Mouse (Mus musculus) stomach, embryonic 14.5 days (tissue): ENCODE results near the gene Usp20. TPM values are rescaled to one million over a fixed set of nuclear protein-coding genes. Genes with fewer than 3 reads are reported as not detected.
A peak's percentile ranks its signal among the peaks of the same experiment; 100 is the strongest.

Source experiments
- ATAC-seq: fragments of 200-750 bp; cut with Nextera tagmentation; 2 replicates; pipeline ENCODE4 v1.8.0; 2017; ENCODE audit warnings: low read depth, moderate TSS enrichment; ENCODE audit not compliant: insufficient number of reproducible peaks, insufficient read depth, low FRiP score
- H3K27ac ChIP-seq: fragments of 300-500 bp; sonication (generic); 2 replicates; pipeline ENCODE4 v1.5.1; 2014; ENCODE audit warnings: mild to moderate bottlenecking, low read length, moderate library complexity, mixed read lengths
- H3K27me3 ChIP-seq: fragments of 300-500 bp; sonication (generic); 2 replicates; pipeline ENCODE4 v1.6.1; 2014; ENCODE audit warnings: low read length, control low read depth, mixed read lengths; ENCODE audit not compliant: control insufficient read depth, insufficient read depth
- H3K36me3 ChIP-seq: fragments of 300-500 bp; sonication (generic); 2 replicates; pipeline ENCODE4 v1.6.1; 2014; ENCODE audit warnings: mild to moderate bottlenecking, control low read depth, low read length, moderate library complexity, mixed read lengths; ENCODE audit not compliant: control insufficient read depth, insufficient read depth
- H3K4me1 ChIP-seq: fragments of 300-500 bp; sonication (generic); 2 replicates; pipeline ENCODE4 v1.6.1; 2014; ENCODE audit warnings: low read length, control low read depth, mixed read lengths; ENCODE audit not compliant: control insufficient read depth, insufficient read depth
- H3K4me2 ChIP-seq: fragments of 300-500 bp; sonication (generic); replicated peaks from 2 replicates; pipeline ENCODE4 v1.6.1; 2014; ENCODE audit warnings: low read depth, low read length, control low read depth
- H3K4me3 ChIP-seq: fragments of 300-500 bp; sonication (generic); 2 replicates; pipeline ENCODE4 v1.5.1; 2014; ENCODE audit warnings: low read depth, low read length, control low read depth
- H3K9ac ChIP-seq: fragments of 300-500 bp; sonication (generic); replicated peaks from 2 replicates; pipeline ENCODE4 v1.6.1; 2014; ENCODE audit warnings: low read depth, mild to moderate bottlenecking, control low read depth, low read length, moderate library complexity, mixed read lengths
- H3K9me3 ChIP-seq: fragments of 300-500 bp; sonication (generic); 2 replicates; pipeline ENCODE4 v1.6.1; 2016; ENCODE audit warnings: low read depth, low read length, control low read depth; ENCODE audit not compliant: control insufficient read depth
- WGBS: fragments of 180-500 bp; shearing (Covaris S2); extraction: QIAGEN DNeasy Blood & Tissue Kit; methylation state at CpG from one replicate; pipeline ENCODE4 v1.1.7; 2014; 5-methylcytosine and 5-hydroxymethylcytosine counted together
- polyA plus RNA-seq: library from polyadenylated mRNA; unstranded; fragments of >200 nt; fragmentation: Nextera tagmentation; extraction: Ambion mirVana; gene quantifications from 2 replicates; pipeline ENCODE4 v1.2.1, GENCODE M21; 2014

The Usp20 gene
- polyA plus RNA-seq, 1 experiment from 2014 or later = 13.8 TPM

DNA sequence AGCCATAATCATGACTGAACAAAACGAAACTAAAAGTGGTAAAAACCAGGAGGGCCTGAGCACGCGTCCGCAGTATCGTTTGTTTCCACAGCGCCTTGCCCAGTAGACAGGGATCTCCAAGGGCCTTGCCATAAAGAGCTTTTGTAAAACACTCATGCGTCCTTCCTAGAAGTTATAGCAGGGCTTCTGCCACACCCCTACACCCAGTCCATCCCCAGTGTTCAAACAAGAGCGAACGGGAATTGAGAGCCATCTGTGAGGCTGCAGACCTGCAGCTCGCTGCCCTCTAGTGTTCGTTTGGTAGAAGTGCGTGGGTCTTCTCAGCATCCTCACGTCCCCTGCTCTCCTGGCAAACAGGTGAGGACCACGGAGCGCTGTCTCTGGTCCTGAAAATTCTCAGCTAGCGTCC lies 39.5 kb upstream of the Usp20 start:
- 0 out of 2 replicates have a peak overlapping the region, but pooled peaks have one; percentile 9 for H3K4me3 ChIP-seq
- H3K27ac ChIP-seq = no peak overlapping the region
- peak; percentile 74; the same call in 1 of the 2 replicates for ATAC-seq
- no peaks in the 10 kb centered on the region for H3K9me3 ChIP-seq
- 27% methylated on average over 16 of the region's 16 CpGs for WGBS
- H3K9ac ChIP-seq = no peak overlapping the region
- H3K4me2 ChIP-seq = peak overlapping the region; percentile 38
- H3K4me1 ChIP-seq = no peaks in the 10 kb centered on the region
- H3K36me3 ChIP-seq = no peaks in the 10 kb centered on the region
- H3K27me3 ChIP-seq = no peaks in the 10 kb centered on the region

DNA sequence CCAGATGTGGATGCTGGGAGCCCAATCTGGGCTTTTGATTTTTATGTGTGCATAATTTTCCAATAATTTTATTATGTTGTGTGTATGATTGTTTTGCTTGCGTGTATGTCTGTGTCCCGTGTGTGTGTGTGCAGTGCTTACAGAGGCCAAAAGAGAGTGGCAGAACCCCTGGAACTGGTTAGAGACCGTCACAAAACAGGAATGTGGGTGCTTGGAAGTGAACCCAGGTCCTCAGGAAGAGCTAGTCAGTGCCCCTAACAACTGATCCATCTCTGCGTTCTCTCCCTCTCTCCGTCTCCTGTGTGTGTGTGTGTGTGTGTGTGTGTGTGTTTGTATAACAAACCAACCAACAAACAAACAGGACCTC lies 29.6 kb upstream of the Usp20 start:
- Histone ChIP-seq H3K4me2 (peak overlapping the region; percentile 89), H3K9me3 (no peaks in the 10 kb centered on the region), H3K4me3 (peak overlapping the region; percentile 91), H3K27ac (peak overlapping the region; percentile 86; the same call in 1 of the 2 replicates), H3K36me3 (peaks cover 23% of the 10 kb centered on the region), H3K4me1 (peaks cover 17% of the 10 kb centered on the region), H3K9ac (peak overlapping the region; percentile 89; the same call in 1 of the 2 replicates), H3K27me3 (no peaks in the 10 kb centered on the region)
- 27% methylated on average over 5 of the region's 5 CpGs for WGBS
- no peak for ATAC-seq

DNA sequence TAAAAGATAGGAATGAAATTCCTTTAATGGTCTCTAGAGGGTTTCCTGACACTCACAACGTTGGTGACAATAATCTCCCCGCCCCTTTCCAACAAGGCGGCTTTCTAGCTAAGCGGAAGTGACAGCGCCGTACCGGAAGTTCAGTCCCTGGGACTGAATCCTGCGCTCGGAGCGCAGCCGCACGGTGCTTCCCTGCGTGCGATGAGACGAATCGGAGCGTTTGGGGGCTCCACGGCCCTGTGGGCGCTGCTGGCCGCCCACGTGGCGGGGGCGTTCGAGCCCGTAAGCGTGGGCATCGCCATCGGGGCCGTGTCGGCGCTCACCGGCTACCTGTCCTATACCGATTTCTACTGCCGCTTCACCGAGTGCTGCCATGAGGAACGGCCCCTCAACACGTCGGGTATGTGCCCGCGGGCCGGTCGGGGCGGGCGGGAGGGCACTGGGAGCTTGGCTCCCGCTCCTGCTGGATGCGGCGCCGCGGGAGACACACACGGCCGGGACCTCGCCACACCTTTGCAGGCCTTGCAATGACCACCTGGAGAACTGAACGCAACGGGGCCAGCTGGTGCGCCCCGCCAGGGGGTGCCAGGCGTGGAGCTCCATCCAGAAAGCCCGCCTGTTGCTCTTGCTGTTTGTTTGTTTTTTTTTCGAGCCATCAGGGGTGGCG lies 29.1 kb upstream of the Usp20 start, which contains the start of gene Tor1b:
Gene Tor1b, plus strand, starts transcription at position 136 of the 667 bp plus-strand sequence.
- H3K36me3 ChIP-seq = peaks cover 28% of the 10 kb centered on the region
- under 1% methylated on average over 60 of the region's 60 CpGs for WGBS
- H3K4me3 ChIP-seq = peak within 1 kb of the TSS; percentile 91
- H3K4me2 ChIP-seq = peak within 1 kb of the TSS; percentile 89
- H3K9ac ChIP-seq = peak within 1 kb of the TSS; percentile 89
- no peaks in the 10 kb centered on the region for H3K27me3 ChIP-seq
- ATAC-seq = peak; percentile 79
- H3K4me1 ChIP-seq = peaks cover 17% of the 10 kb centered on the region
- no peaks in the 10 kb centered on the region for H3K9me3 ChIP-seq
- peak within 1 kb of the TSS; percentile 86 for H3K27ac ChIP-seq

DNA sequence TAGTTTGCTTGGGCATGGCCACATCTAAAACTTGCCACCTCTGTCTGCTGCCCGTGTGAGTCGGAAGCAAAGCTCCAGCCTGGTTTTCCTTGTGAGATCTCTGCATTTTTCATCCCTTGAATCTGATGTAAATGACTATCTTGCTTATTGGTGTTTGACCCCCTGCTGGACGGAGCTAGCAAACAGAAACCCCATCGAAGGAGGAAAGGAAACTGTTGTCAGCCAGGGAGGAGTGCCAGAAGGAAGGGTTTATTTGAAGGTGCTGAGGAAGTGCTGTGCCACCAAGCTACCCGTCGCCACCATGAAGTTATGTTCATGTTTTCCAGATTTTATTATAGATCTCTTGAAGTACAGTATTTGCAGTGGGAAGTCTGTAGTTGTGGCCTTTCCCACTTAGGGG lies 27.3 kb upstream of the Usp20 start:
- Histone ChIP-seq H3K4me3 (no peak overlapping the region), H3K4me1 (peaks cover 17% of the 10 kb centered on the region), H3K36me3 (peaks cover 46% of the 10 kb centered on the region), H3K27me3 (no peaks in the 10 kb centered on the region), H3K9ac (no peak overlapping the region; the same call in 1 of the 2 replicates), H3K4me2 (peak overlapping the region; percentile 89), H3K27ac (no peak overlapping the region), H3K9me3 (no peaks in the 10 kb centered on the region)
- no peak for ATAC-seq
- 62% methylated on average over 6 of the region's 6 CpGs for WGBS

DNA sequence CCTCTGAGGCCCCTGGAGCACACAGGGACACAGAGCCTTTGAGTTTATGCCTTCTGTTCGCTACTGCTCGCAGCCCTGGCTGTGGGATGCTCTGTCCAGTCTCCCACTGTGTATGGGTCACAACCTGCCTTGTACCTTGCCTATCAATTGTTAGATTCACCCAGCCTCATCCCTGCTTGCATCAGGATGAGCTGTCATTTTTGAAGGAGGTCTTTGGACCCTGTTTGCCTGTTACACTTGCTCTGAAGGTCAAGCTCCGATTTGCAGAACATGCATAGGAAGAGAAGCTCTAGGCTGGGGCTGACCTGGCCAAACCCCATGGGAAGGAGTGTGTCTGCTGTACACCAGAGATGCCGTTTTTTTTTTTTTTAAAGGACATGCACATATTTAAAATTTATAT lies 24.6 kb upstream of the Usp20 start:
- H3K36me3 ChIP-seq = peaks cover 68% of the 10 kb centered on the region
- 89% methylated on average over 4 of the region's 4 CpGs for WGBS

DNA sequence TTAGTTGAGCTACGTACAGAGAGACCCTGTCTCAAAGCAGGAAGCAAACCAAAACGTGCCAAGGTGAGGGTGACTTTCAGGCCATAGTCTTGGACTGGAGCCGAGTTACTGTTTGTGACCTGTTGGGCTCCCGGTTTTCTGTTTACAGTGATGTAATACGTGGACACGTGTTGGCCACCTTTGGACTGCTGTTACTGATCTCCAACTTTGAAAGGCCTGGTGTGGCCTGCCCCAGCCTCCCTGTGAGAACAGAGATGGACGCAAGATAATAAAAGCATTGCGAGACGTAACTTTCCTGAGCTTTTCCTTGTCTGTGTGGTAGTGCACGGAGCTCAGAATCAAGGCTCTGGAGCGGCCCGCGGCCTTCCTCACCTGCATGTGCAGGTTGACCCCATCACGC lies 23.4 kb upstream of the Usp20 start:
- Histone ChIP-seq H3K4me2 (no peak overlapping the region), H3K4me3 (no peak overlapping the region), H3K36me3 (peaks cover 80% of the 10 kb centered on the region), H3K27me3 (no peaks in the 10 kb centered on the region), H3K9me3 (no peaks in the 10 kb centered on the region), H3K9ac (no peak overlapping the region), H3K27ac (no peak overlapping the region), H3K4me1 (peaks cover 16% of the 10 kb centered on the region)
- ATAC-seq = no peak
- WGBS = 88% methylated on average over 14 of the region's 14 CpGs

More for the DNA sequence above, 24.6 kb upstream of the Usp20 start:
- H3K27me3 ChIP-seq = no peaks in the 10 kb centered on the region
- no peak overlapping the region for H3K4me2 ChIP-seq
- H3K9ac ChIP-seq = no peak overlapping the region
- no peak for ATAC-seq
- H3K4me1 ChIP-seq = peaks cover 17% of the 10 kb centered on the region
- H3K27ac ChIP-seq = no peak overlapping the region
- H3K4me3 ChIP-seq = no peak overlapping the region
- H3K9me3 ChIP-seq = no peaks in the 10 kb centered on the region

DNA sequence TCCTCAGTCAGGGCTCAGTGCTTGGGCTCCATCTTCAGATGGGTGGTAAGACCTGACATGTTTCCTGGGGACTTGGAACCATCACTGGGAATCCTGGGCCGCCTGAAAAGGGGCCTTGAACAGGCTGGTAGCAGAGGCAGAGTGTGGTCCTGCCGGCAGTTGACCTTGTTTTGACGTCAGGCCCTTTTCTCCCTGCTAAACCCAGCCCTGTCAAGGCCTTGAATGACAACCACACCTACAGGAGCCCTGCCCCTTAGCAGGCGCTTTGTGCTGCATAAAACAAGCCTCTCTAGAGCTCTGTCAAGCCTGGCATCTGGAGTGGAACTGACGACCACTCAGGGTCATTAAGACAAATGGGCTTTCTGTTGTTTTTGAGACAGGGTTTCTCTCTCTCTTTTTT lies 22.2 kb upstream of the Usp20 start:
- Histone ChIP-seq H3K9ac (no peak overlapping the region), H3K9me3 (no peaks in the 10 kb centered on the region), H3K4me3 (no peak overlapping the region), H3K27me3 (no peaks in the 10 kb centered on the region), H3K4me1 (peaks cover 4% of the 10 kb centered on the region; the same call in 1 of the 2 replicates), H3K27ac (no peak overlapping the region), H3K4me2 (no peak overlapping the region), H3K36me3 (peaks cover 85% of the 10 kb centered on the region)
- WGBS = 38% methylated on average over 5 of the region's 5 CpGs
- ATAC-seq = no peak

DNA sequence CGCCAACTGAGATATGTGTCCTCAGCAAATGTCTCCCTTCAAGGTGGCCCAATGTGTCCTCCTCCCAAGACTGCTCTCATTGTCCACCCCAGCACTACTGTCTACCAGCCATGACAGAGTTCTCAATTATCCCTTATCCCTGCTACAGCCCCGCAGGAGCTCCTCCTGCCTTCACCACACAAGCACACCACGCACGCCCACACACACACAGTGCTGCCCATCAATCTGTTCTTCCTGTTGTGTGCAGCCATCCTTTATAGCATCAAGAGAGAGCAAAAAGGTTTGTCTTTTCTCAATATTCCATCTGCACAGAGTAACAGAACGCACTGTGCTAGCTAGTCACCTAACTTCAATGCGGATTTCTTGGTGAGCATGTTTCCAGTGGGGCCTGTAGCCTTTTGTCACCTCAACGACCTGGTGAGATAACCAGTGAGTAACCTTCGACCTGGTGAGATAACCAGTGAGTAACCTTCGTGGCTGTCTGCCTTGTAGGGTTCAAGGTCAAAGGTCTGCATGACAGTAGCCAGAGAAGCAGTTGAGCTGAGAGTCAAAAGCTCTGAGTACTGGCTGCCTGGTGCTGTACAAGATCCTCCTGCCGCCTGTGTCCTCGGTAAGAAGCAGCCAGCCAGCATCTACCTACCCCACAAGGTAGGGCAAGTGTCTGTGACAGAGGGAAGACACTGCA lies 19.4 kb upstream of the Usp20 start:
- H3K9me3 ChIP-seq = no peaks in the 10 kb centered on the region
- WGBS = 81% methylated on average over 11 of the region's 11 CpGs
- peaks cover 67% of the 10 kb centered on the region for H3K36me3 ChIP-seq

More for the DNA sequence above, 19.4 kb upstream of the Usp20 start:
- H3K9ac ChIP-seq = no peak overlapping the region
- no peak overlapping the region for H3K4me2 ChIP-seq
- H3K4me3 ChIP-seq = no peak overlapping the region
- no peaks in the 10 kb centered on the region for H3K27me3 ChIP-seq
- no peak for ATAC-seq
- no peak overlapping the region for H3K27ac ChIP-seq
- peaks cover 12% of the 10 kb centered on the region for H3K4me1 ChIP-seq
